Mouse (Mus musculus): ENCODE data around the gene Wnt3a.

DNA sequence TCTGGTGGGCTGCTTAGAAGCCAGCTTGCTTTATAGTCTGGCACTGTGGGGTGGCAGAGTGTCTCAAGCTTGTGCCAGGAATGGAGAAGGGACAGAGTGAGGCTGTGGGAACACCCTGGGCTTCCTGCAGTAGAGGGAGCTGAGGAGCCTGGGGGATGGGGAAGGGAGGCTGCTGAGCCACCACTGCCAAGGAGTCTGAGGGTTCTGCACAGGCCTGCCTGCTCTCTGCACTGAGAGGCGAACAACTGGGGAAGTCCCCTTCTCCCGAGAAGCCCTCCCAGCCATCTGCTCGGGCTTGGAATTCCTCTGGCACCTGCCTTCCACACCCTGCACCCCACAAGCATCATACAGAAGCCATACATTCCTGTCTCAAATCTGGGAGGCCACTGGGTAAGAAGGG lies 48.7 kb downstream of the Wnt3a start:
- TF ChIP-seq CTCF (IDR thresholded peaks at IDR 0.05; ENCODE audit: low read depth) (peak; percentile 20), EP300 (optimal IDR thresholded peaks at IDR 0.05) (no peak)
